Mouse (Mus musculus) myocyte (in vitro differentiated cells): ENCODE measurements around the gene Pheta1.
A peak's percentile ranks its signal among the peaks of the same experiment; 100 is the strongest.

Experiments used
- MYOG ChIP-seq, 3 experiments: IDR thresholded peaks; one replicate each; pipeline ENCODE4 v1.6.1; 2011; ENCODE audit warnings: control low read depth in 2 of 3, low read depth in 2 of 3, mild to moderate bottlenecking in 2 of 3; ENCODE audit not compliant: insufficient read length in 2 of 3, control insufficient read depth in 1 of 3, insufficient read depth in 1 of 3
- POLR2A ChIP-seq: IDR thresholded peaks from one replicate; pipeline ENCODE4 v1.6.1; 2011; ENCODE audit warnings: low read depth, mild to moderate bottlenecking, control low read depth, moderate library complexity; ENCODE audit not compliant: insufficient read length
- POLR2AphosphoS2 ChIP-seq: IDR thresholded peaks from one replicate; pipeline ENCODE4 v1.6.1; 2011; ENCODE audit warnings: low read depth, control low read depth; ENCODE audit not compliant: insufficient read length
- SRF ChIP-seq: IDR thresholded peaks from one replicate; pipeline ENCODE4 v1.6.1; 2011; ENCODE audit warnings: low read depth; ENCODE audit not compliant: control insufficient read depth, insufficient read length

GRCm38 (mm10) chr5:121828491-121829432 is 20.0 kb upstream of the Pheta1 start:
- peak; percentile 32 for TF ChIP-seq POLR2AphosphoS2
- peak; percentile 6 for TF ChIP-seq POLR2A
- TF ChIP-seq MYOG (IDR thresholded peaks at IDR 0.05; ENCODE audit: control insufficient read depth in 1 of 3, insufficient read depth in 1 of 3, insufficient read length in 2 of 3, low read depth in 2 of 3), result no peak
- TF ChIP-seq SRF, result no peak
